Mouse (Mus musculus) embryonic fibroblast, embryonic 13.5 days (primary cell): ENCODE data around the gene Myl4.

ENCODE experiments used
- CTCF ChIP-seq: IDR thresholded peaks from 2 replicates; pipeline ENCODE4 v1.5.1; 2011; ENCODE audit warnings: mild to moderate bottlenecking, control low read depth, low read length, moderate library complexity, borderline replicate concordance; ENCODE audit not compliant: insufficient read depth
- POLR2A ChIP-seq: IDR thresholded peaks from 2 replicates; pipeline ENCODE4 v1.6.1; 2011; ENCODE audit warnings: low read depth, mild to moderate bottlenecking, control low read depth, low read length, moderate library complexity

DNA sequence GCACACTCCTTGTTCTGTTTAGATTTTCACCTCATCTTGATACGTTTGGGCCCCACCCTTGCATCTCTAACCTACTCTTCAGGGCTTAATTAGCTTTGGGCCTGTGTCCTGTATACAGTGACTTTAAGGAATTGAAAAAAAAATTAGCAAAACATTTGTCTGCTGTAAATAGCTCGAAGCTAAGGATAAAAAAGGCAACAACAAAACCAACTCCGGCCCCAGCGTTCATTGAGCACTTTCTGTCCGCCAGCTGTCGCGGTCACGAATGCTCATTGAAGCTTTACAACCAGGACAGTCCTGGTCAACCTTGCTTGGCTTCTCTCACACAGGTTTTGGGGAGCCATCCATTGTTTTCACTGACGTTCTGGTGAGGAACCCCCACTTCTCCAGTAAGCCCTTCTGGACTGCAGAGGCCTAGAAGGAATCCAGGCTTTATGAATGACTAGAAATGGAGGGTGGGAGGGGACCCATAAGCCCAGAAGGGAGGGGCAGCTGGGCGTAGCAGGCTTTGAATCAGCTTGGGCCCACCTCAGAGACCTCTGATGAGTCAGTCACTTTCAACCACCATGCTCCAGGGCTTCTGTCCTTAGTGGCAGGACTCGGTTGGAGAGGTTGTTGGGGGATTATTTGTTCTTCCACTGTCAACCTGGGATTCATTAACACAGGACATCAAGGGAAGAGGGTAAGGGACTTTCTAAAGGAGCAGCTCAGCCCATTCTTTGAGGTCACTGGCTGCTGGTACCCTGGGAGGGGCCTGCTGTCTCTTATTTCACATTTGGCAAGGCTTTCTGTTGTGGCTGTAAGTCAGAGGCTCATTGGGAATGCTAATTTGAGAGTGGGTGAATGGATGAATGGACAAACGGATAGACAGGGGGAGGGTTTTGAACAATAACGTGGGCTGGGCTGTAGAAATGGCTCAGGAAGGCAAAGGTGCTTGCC, 68.9 kb downstream of the Myl4 start:
- no peak for TF ChIP-seq CTCF
- TF ChIP-seq POLR2A: no peak
